Mouse (Mus musculus) kidney, embryonic 14.5 days (tissue): ENCODE results near the gene Fbxo44. TPM values are rescaled to one million over a fixed set of nuclear protein-coding genes. Genes with fewer than 3 reads are reported as not detected.
"Not testable (repeated sequence)": the region's sequence is repeated elsewhere in the genome, so short reads cannot be mapped to it uniquely, and the experiment has no call there.

Source experiments
- ATAC-seq: fragments of 200-750 bp; cut with Nextera tagmentation; 2 replicates; pipeline ENCODE4 v1.8.0; 2017; ENCODE audit warnings: moderate number of reproducible peaks, mild to moderate bottlenecking, moderate TSS enrichment, moderate library complexity; ENCODE audit not compliant: low FRiP score, low TSS enrichment
- H3K27ac ChIP-seq: fragments of 300-500 bp; sonication (generic); 2 replicates; pipeline ENCODE4 v1.5.1; 2014; ENCODE audit warnings: low read depth, mild to moderate bottlenecking, low read length, moderate library complexity, mixed read lengths
- H3K27me3 ChIP-seq: fragments of 300-500 bp; sonication (generic); 2 replicates; pipeline ENCODE4 v1.6.1; 2014; ENCODE audit warnings: mild to moderate bottlenecking, low read length; ENCODE audit not compliant: control insufficient read depth, insufficient read depth
- H3K36me3 ChIP-seq: fragments of 300-500 bp; sonication (generic); 2 replicates; pipeline ENCODE4 v1.6.1; 2014; ENCODE audit warnings: low read length, mixed read lengths; ENCODE audit not compliant: control insufficient read depth, insufficient read depth
- H3K4me1 ChIP-seq: fragments of 300-500 bp; sonication (generic); 2 replicates; pipeline ENCODE4 v1.6.1; 2014; ENCODE audit warnings: low read length, mixed read lengths; ENCODE audit not compliant: control insufficient read depth, insufficient read depth
- H3K4me2 ChIP-seq: fragments of 300-500 bp; sonication (generic); replicated peaks from 2 replicates; pipeline ENCODE4 v1.6.1; 2014; ENCODE audit warnings: low read depth, mild to moderate bottlenecking, low read length
- H3K4me3 ChIP-seq: fragments of 300-500 bp; sonication (generic); 2 replicates; pipeline ENCODE4 v1.5.1; 2014; ENCODE audit warnings: mild to moderate bottlenecking, low read length
- H3K9ac ChIP-seq: fragments of 300-500 bp; sonication (generic); 2 replicates; pipeline ENCODE4 v1.6.1; 2014; ENCODE audit warnings: low read depth, mild to moderate bottlenecking, low read length, moderate library complexity
- H3K9me3 ChIP-seq: fragments of 300-500 bp; sonication (generic); 2 replicates; pipeline ENCODE4 v1.6.1; 2016; ENCODE audit warnings: low read length; ENCODE audit not compliant: control insufficient read depth
- WGBS: fragments of 180-500 bp; shearing (Covaris S2); extraction: QIAGEN DNeasy Blood & Tissue Kit; methylation state at CpG from one replicate; pipeline ENCODE4 v1.1.7; 2014; 5-methylcytosine and 5-hydroxymethylcytosine counted together
- polyA plus RNA-seq: library from polyadenylated mRNA; unstranded; fragments of >200 nt; fragmentation: Nextera tagmentation; extraction: Ambion mirVana; gene quantifications from 2 replicates; pipeline ENCODE4 v1.2.1, GENCODE M21; 2014

Gene Fbxo44
- polyA plus RNA-seq, result 10.8 and 13.2 TPM in 2 replicates

DNA sequence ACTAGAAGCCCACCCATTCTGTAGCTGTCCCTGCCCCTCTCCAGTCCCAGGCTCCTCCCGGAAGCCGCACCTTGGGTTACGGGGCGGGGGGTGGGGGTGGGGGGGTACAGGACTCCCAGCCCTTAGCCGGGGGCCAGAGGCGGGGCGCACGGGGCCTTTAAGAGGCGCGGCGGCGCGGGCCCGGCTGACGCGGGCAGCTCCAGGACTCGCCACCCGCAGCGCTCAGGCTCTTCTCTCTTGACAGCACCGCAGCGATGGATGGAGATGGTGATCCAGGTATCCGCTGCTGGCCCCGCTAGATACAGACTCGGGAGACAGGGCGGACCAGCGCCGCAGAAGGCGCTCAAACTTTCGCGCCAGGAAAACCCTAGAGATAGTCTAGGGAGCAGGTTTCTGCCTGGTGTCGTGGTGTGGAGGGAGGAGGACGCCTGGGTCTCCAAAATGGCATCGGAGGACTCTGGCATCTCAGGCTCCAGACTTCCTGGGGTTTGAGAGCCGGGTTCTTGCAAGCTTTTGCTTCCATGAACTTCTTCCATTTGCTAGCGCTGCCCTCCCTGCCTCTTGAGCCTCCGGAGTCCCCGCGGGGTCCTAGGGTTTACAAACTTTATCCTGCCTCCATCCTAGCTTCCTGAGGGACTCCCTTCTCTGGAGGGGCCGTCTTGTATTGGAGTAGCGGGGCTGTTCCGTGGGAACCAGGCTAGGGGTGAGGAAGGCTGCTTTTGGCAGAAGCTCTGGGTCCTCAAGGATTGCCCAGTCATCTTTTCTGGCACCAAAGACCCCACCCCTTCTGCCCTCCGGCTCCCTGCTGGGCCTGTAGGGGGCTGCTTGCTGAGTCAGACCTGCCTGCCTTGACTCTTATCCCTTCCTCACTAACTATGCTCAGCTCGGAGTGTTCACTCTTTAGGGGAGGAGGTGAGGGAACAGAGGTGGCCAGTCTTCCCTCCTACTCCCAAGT is at the start of gene Fbxo44, which contains the start of gene Fbxo2:
Gene Fbxo44, minus strand, starts transcription at position 47 of the 955 bp plus-strand sequence.
Gene Fbxo2, plus strand, starts transcription at position 186 of the 955 bp plus-strand sequence.
- Histone ChIP-seq H3K27me3 (peaks cover 55% of the 10 kb centered on the region), H3K4me1 (peaks cover 5% of the 10 kb centered on the region), H3K4me2 (peak within 1 kb of the TSS; percentile 97), H3K9ac (peak within 1 kb of the TSS; percentile 67), H3K36me3 (no peaks in the 10 kb centered on the region), H3K27ac (no peak within 1 kb of the TSS), H3K9me3 (no peaks in the 10 kb centered on the region), H3K4me3 (peak within 1 kb of the TSS; percentile 56)
- WGBS, result under 1% methylated on average over 43 of the region's 43 CpGs
- peak; percentile 75 for ATAC-seq

GRCm38 (mm10) chr4:148204873-148205232 is 44.6 kb upstream of the Fbxo44 start:
- Histone ChIP-seq H3K27ac (no peak overlapping the region), H3K36me3 (no peaks in the 10 kb centered on the region), H3K4me2 (no peak overlapping the region), H3K4me3 (no peak overlapping the region), H3K9me3 (no peaks in the 10 kb centered on the region), H3K9ac (no peak overlapping the region), H3K27me3 (no peaks in the 10 kb centered on the region), H3K4me1 (no peaks in the 10 kb centered on the region)
- no peak for ATAC-seq
- WGBS, result 59% methylated on average over 6 of the region's 6 CpGs

GRCm38 (mm10) chr4:148204061-148204872 is 44.0 kb upstream of the Fbxo44 start:
- H3K4me1 ChIP-seq, result no peaks in the 10 kb centered on the region
- H3K27ac ChIP-seq, result no peak overlapping the region
- no peaks in the 10 kb centered on the region for H3K36me3 ChIP-seq
- no peaks in the 10 kb centered on the region for H3K27me3 ChIP-seq
- H3K4me3 ChIP-seq, result no peak overlapping the region
- no peaks in the 10 kb centered on the region for H3K9me3 ChIP-seq
- no peak overlapping the region for H3K9ac ChIP-seq
- no peak overlapping the region for H3K4me2 ChIP-seq
- 68% methylated on average over 15 of the region's 15 CpGs for WGBS
- ATAC-seq, result no peak

GRCm38 (mm10) chr4:148203557-148203956 is 43.3 kb upstream of the Fbxo44 start:
- no peak overlapping the region for H3K9ac ChIP-seq
- WGBS, result 93% methylated on average over 2 of the region's 2 CpGs
- H3K9me3 ChIP-seq, result no peaks in the 10 kb centered on the region
- H3K36me3 ChIP-seq, result no peaks in the 10 kb centered on the region
- no peaks in the 10 kb centered on the region for H3K4me1 ChIP-seq
- H3K4me2 ChIP-seq, result no peak overlapping the region
- no peak overlapping the region for H3K4me3 ChIP-seq
- ATAC-seq, result no peak
- H3K27ac ChIP-seq, result no peak overlapping the region
- no peaks in the 10 kb centered on the region for H3K27me3 ChIP-seq

- H3K9ac ChIP-seq, result no peak overlapping the region
- no peak overlapping the region for H3K4me2 ChIP-seq
- H3K4me3 ChIP-seq, result no peak overlapping the region
- H3K27ac ChIP-seq, result no peak overlapping the region
- WGBS, result 23% methylated on average over 10 of the region's 10 CpGs
- no peaks in the 10 kb centered on the region for H3K4me1 ChIP-seq
- no peaks in the 10 kb centered on the region for H3K27me3 ChIP-seq
- no peaks in the 10 kb centered on the region for H3K9me3 ChIP-seq
- no peak for ATAC-seq
- no peaks in the 10 kb centered on the region for H3K36me3 ChIP-seq
Measured at GRCm38 (mm10) chr4:148198721-148199120, 38.4 kb upstream of the Fbxo44 start.

DNA sequence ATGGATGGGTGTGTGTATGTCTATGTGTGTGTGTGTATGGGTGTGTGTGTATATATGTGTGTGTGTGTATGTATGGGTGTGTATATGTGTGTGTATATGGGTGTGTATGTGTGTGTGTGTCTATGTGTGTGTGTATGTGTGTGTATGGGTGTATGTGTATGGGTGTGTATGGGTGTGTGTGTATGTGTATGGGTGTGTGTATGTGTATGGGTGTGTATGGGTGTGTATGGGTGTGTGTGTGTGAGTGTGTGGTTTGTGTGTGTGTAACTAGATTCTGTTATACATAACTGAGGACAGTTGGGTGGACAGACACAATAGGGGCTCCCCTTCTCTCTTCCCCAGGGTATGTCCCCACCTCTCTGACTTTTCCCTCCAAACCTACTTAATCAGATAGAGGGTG is 34.1 kb upstream of the Fbxo44 start:
- no peaks in the 10 kb centered on the region for H3K4me1 ChIP-seq
- no peak overlapping the region for H3K4me3 ChIP-seq
- ATAC-seq, result peak; percentile 25; the same call in 1 of the 2 replicates
- no peak overlapping the region for H3K4me2 ChIP-seq
- H3K36me3 ChIP-seq, result no peaks in the 10 kb centered on the region
- H3K27ac ChIP-seq, result no peak overlapping the region
- no peaks in the 10 kb centered on the region for H3K9me3 ChIP-seq
- no peak overlapping the region for H3K9ac ChIP-seq
- H3K27me3 ChIP-seq, result 0 out of 2 replicates have a peak, but pooled peaks cover 3% of the 10 kb centered on the region

GRCm38 (mm10) chr4:148192707-148193245 is 32.5 kb upstream of the Fbxo44 start:
- Histone ChIP-seq H3K27ac (no peak overlapping the region), H3K4me2 (no peak overlapping the region), H3K36me3 (no peaks in the 10 kb centered on the region), H3K27me3 (0 out of 2 replicates have a peak, but pooled peaks cover 3% of the 10 kb centered on the region), H3K4me3 (no peak overlapping the region), H3K9me3 (no peaks in the 10 kb centered on the region), H3K9ac (no peak overlapping the region), H3K4me1 (no peaks in the 10 kb centered on the region)
- 35% methylated on average over 11 of the region's 11 CpGs for WGBS
- peak; percentile 36; the same call in 1 of the 2 replicates for ATAC-seq

- not testable (repeated sequence) for ATAC-seq, H3K9me3 ChIP-seq, H3K4me3 ChIP-seq, H3K27ac ChIP-seq, H3K4me2 ChIP-seq, H3K4me1 ChIP-seq, H3K9ac ChIP-seq, H3K36me3 ChIP-seq, H3K27me3 ChIP-seq
- WGBS, result 96% methylated on average over 1 of the region's 1 CpGs
Measured at GRCm38 (mm10) chr4:148188767-148189166, 28.5 kb upstream of the Fbxo44 start.
